In the genomic region with DNA sequence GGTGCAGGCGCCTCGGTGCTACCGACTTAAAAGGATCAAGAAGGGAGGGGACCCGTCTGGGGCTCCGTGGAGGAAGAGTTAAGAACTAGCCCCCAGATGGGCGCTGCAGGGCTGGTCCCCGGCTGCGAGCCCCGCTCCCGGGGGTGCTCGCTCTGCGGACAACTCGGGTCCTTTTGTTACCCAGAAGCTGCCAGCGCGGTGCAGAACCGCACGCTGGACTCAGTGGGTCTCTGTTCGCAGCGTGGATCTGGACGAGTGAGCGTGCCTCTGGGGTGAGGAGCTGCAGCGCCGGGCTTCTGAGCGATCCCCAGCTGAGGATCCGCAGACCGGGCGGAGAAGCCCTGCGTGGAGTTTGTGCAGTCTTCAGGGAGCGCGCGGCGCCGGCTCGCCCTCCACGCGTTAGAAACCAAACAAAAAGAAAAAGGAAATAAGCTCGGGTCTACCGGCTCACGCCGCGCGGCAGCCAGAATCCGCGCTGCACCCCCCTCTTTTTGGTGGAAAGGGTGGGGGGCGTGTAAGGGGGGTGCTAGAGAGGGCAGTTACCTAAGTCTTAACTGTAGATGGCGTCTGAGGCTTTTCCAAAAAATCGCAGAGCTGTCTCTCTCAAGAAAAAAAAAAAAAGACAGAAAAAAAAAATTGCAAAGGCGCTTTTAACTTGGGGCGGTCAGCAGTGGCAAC, we compare ENCODE assay signal across 8 mouse cellular contexts. TPM values are rescaled to one million over a fixed set of nuclear protein-coding genes. Genes with fewer than 3 reads are reported as not detected.
A peak's percentile ranks its signal among the peaks of the same experiment; 100 is the strongest.
DNase-seq lines count a peak whose midpoint lies in the region; ATAC-seq lines count a peak whose summit lies in the region.

No protein-coding gene starts in this region.

- peak; percentile 55 for ATAC-seq in embryonic facial prominence, embryonic 15.5 days (ENCODE audit: insufficient number of reproducible peaks, low FRiP score, low TSS enrichment, low read depth)
- ATAC-seq in heart, embryonic 12.5 days (ENCODE audit: insufficient number of reproducible peaks, low FRiP score), result peak; percentile 44
- peak; percentile 41 for ATAC-seq in kidney, embryonic 14.5 days (ENCODE audit: low FRiP score, low TSS enrichment)
- ATAC-seq in liver, embryonic 15.5 days (ENCODE audit: insufficient read depth), result no peak
- peak; percentile 31 for ATAC-seq in neural tube, embryonic 11.5 days (ENCODE audit: insufficient read depth, low FRiP score, low TSS enrichment)
- peak; percentile 25; the same call in 1 of the 2 replicates for ATAC-seq in stomach, embryonic 15.5 days (ENCODE audit: insufficient read depth, low FRiP score, low read depth)

- under 1% methylated on average over 49 of the region's 49 CpGs for WGBS in embryonic facial prominence, embryonic 15.5 days
- WGBS in heart, embryonic 12.5 days, result under 1% methylated on average over 49 of the region's 49 CpGs
- under 1% methylated on average over 48 of the region's 49 CpGs for WGBS in kidney, embryonic 14.5 days
- WGBS in liver, embryonic 15.5 days (ENCODE audit: insufficient replicate concordance), result under 1% methylated on average over 49 of the region's 49 CpGs
- WGBS in neural tube, embryonic 11.5 days, result under 1% methylated on average over 49 of the region's 49 CpGs
- under 1% methylated on average over 49 of the region's 49 CpGs for WGBS in stomach, embryonic 15.5 days

- peak overlapping the region; percentile 97 for H3K27ac ChIP-seq in embryonic facial prominence, embryonic 15.5 days (replicated peaks)
- peak overlapping the region; percentile 97 for H3K27ac ChIP-seq in heart, embryonic 12.5 days (ENCODE audit: poor library complexity, severe bottlenecking)
- H3K27ac ChIP-seq in kidney, embryonic 14.5 days (ENCODE audit: low read depth, low read length), result peak overlapping the region; percentile 93
- peak overlapping the region; percentile 45 for H3K27ac ChIP-seq in liver, embryonic 15.5 days (replicated peaks)
- peak overlapping the region; percentile 91 for H3K27ac ChIP-seq in neural tube, embryonic 11.5 days (ENCODE audit: low read depth, low read length)
- peak overlapping the region; percentile 89 for H3K27ac ChIP-seq in stomach, embryonic 15.5 days

- H3K4me3 ChIP-seq in embryonic facial prominence, embryonic 15.5 days (replicated peaks), result peak overlapping the region; percentile 84
- peak overlapping the region; percentile 79 for H3K4me3 ChIP-seq in heart, embryonic 12.5 days
- H3K4me3 ChIP-seq in kidney, embryonic 14.5 days (ENCODE audit: low read length), result peak overlapping the region; percentile 83
- H3K4me3 ChIP-seq in liver, embryonic 15.5 days (replicated peaks), result peak overlapping the region; percentile 63
- H3K4me3 ChIP-seq in neural tube, embryonic 11.5 days (ENCODE audit: low read depth, low read length), result peak overlapping the region; percentile 90
- H3K4me3 ChIP-seq in stomach, embryonic 15.5 days (replicated peaks), result peak overlapping the region; percentile 76

- DNase-seq in 3134 (ENCODE audit: extremely low read depth, insufficient read length, low spot score) (peak; percentile 68), adipocyte (ENCODE audit: low spot score) (peak; percentile 80)
- peak; percentile 80 for DNase-seq in neural tube, embryonic 11.5 days (ENCODE audit: low spot score)

- peak overlapping the region; percentile 77 for H3K4me2 ChIP-seq in embryonic facial prominence, embryonic 15.5 days (replicated peaks)
- H3K4me2 ChIP-seq in heart, embryonic 12.5 days, result peak overlapping the region; percentile 70
- H3K4me2 ChIP-seq in kidney, embryonic 14.5 days (replicated peaks; ENCODE audit: low read depth, low read length), result peak overlapping the region; percentile 66
- H3K4me2 ChIP-seq in liver, embryonic 15.5 days, result peak overlapping the region; percentile 85
- peak overlapping the region; percentile 68 for H3K4me2 ChIP-seq in neural tube, embryonic 11.5 days (ENCODE audit: low read depth)
- peak overlapping the region; percentile 91 for H3K4me2 ChIP-seq in stomach, embryonic 15.5 days

- H3K9me3 ChIP-seq in embryonic facial prominence, embryonic 15.5 days (replicated peaks), result no peaks in the 10 kb centered on the region
- no peaks in the 10 kb centered on the region for H3K9me3 ChIP-seq in heart, embryonic 12.5 days (replicated peaks)
- H3K9me3 ChIP-seq in kidney, embryonic 14.5 days (ENCODE audit: control insufficient read depth, low read length), result no peaks in the 10 kb centered on the region
- no peaks in the 10 kb centered on the region for H3K9me3 ChIP-seq in liver, embryonic 15.5 days (replicated peaks)
- no peaks in the 10 kb centered on the region for H3K9me3 ChIP-seq in neural tube, embryonic 11.5 days (ENCODE audit: control insufficient read depth, low read length)
- H3K9me3 ChIP-seq in stomach, embryonic 15.5 days, result no peaks in the 10 kb centered on the region

- H3K27me3 ChIP-seq in embryonic facial prominence, embryonic 15.5 days, result no peaks in the 10 kb centered on the region
- H3K27me3 ChIP-seq in heart, embryonic 12.5 days (replicated peaks), result no peaks in the 10 kb centered on the region
- no peaks in the 10 kb centered on the region for H3K27me3 ChIP-seq in kidney, embryonic 14.5 days (ENCODE audit: control insufficient read depth, insufficient read depth, low read length)
- peaks cover 52% of the 10 kb centered on the region for H3K27me3 ChIP-seq in liver, embryonic 15.5 days
- H3K27me3 ChIP-seq in neural tube, embryonic 11.5 days (ENCODE audit: control insufficient read depth, insufficient read depth, low read length), result no peaks in the 10 kb centered on the region
- H3K27me3 ChIP-seq in stomach, embryonic 15.5 days (replicated peaks), result no peaks in the 10 kb centered on the region

- H3K36me3 ChIP-seq in embryonic facial prominence, embryonic 15.5 days, result no peaks in the 10 kb centered on the region
- no peaks in the 10 kb centered on the region for H3K36me3 ChIP-seq in heart, embryonic 12.5 days
- no peaks in the 10 kb centered on the region for H3K36me3 ChIP-seq in kidney, embryonic 14.5 days (ENCODE audit: control insufficient read depth, insufficient read depth, low read length)
- H3K36me3 ChIP-seq in liver, embryonic 15.5 days (replicated peaks), result no peaks in the 10 kb centered on the region
- H3K36me3 ChIP-seq in neural tube, embryonic 11.5 days (ENCODE audit: control insufficient read depth, insufficient read depth, low read length), result no peaks in the 10 kb centered on the region
- no peaks in the 10 kb centered on the region for H3K36me3 ChIP-seq in stomach, embryonic 15.5 days

- peaks cover 25% of the 10 kb centered on the region for H3K4me1 ChIP-seq in embryonic facial prominence, embryonic 15.5 days
- peaks cover 22% of the 10 kb centered on the region for H3K4me1 ChIP-seq in heart, embryonic 12.5 days (replicated peaks)
- peaks cover 10% of the 10 kb centered on the region; the same call in 1 of the 2 replicates for H3K4me1 ChIP-seq in kidney, embryonic 14.5 days (ENCODE audit: control insufficient read depth, insufficient read depth, low read length)
- H3K4me1 ChIP-seq in liver, embryonic 15.5 days (replicated peaks), result peaks cover 20% of the 10 kb centered on the region
- H3K4me1 ChIP-seq in neural tube, embryonic 11.5 days (ENCODE audit: control insufficient read depth, insufficient read depth, low read length), result peaks cover 5% of the 10 kb centered on the region; the same call in 1 of the 2 replicates
- 0 out of 2 replicates have a peak, but pooled peaks cover 11% of the 10 kb centered on the region for H3K4me1 ChIP-seq in stomach, embryonic 15.5 days

- H3K9ac ChIP-seq in embryonic facial prominence, embryonic 15.5 days, result peak overlapping the region; percentile 81
- H3K9ac ChIP-seq in heart, embryonic 12.5 days, result peak overlapping the region; percentile 98
- H3K9ac ChIP-seq in kidney, embryonic 14.5 days (ENCODE audit: low read depth, low read length), result peak overlapping the region; percentile 96
- peak overlapping the region; percentile 49 for H3K9ac ChIP-seq in liver, embryonic 15.5 days
- peak overlapping the region; percentile 98 for H3K9ac ChIP-seq in neural tube, embryonic 11.5 days (ENCODE audit: low read length)
- peak overlapping the region; percentile 85 for H3K9ac ChIP-seq in stomach, embryonic 15.5 days

RNA-seq across cellular contexts. Expression of a gene that starts 1.0 kb away (rescaled TPM):
- polyA plus RNA-seq in embryonic facial prominence, embryonic 15.5 days (2015; fragmentation: Nextera tagmentation; extraction: Ambion mirVana), result 50.4 and 50.6 TPM in 2 replicates
- 66.6 and 67.4 TPM in 2 replicates for polyA plus RNA-seq in heart, embryonic 12.5 days (2016; fragmentation: Nextera tagmentation; extraction: Ambion mirVana)
- 28.7 and 58.7 TPM in 2 replicates for polyA plus RNA-seq in kidney, embryonic 14.5 days (2014; fragmentation: Nextera tagmentation; extraction: Ambion mirVana)
- polyA plus RNA-seq in liver, embryonic 15.5 days (2015; fragmentation: Nextera tagmentation; extraction: Ambion mirVana), result 2.2 and 2.3 TPM in 2 replicates
- 79.8 and 80.4 TPM in 2 replicates for polyA plus RNA-seq in neural tube, embryonic 11.5 days (2014; fragmentation: Nextera tagmentation; extraction: Ambion mirVana)
- polyA plus RNA-seq in stomach, embryonic 15.5 days (2015; fragmentation: Nextera tagmentation; extraction: Ambion mirVana), result 22.3 and 22.5 TPM in 2 replicates

Comparison
In these comparisons a context has a peak if more than half of its experiments do, and no peak if none do; other contexts are left out.
1. H3K27ac ChIP-seq: peak in every context shown above with its lines; median percentile 97 in embryonic facial prominence, embryonic 15.5 days; 97 in heart, embryonic 12.5 days; 93 in kidney, embryonic 14.5 days; 91 in neural tube, embryonic 11.5 days; 89 in stomach, embryonic 15.5 days; 45 in liver, embryonic 15.5 days.